Mouse (Mus musculus): Measurements from ENCODE around the gene Slc25a16.

Gene Slc25a16

DNA sequence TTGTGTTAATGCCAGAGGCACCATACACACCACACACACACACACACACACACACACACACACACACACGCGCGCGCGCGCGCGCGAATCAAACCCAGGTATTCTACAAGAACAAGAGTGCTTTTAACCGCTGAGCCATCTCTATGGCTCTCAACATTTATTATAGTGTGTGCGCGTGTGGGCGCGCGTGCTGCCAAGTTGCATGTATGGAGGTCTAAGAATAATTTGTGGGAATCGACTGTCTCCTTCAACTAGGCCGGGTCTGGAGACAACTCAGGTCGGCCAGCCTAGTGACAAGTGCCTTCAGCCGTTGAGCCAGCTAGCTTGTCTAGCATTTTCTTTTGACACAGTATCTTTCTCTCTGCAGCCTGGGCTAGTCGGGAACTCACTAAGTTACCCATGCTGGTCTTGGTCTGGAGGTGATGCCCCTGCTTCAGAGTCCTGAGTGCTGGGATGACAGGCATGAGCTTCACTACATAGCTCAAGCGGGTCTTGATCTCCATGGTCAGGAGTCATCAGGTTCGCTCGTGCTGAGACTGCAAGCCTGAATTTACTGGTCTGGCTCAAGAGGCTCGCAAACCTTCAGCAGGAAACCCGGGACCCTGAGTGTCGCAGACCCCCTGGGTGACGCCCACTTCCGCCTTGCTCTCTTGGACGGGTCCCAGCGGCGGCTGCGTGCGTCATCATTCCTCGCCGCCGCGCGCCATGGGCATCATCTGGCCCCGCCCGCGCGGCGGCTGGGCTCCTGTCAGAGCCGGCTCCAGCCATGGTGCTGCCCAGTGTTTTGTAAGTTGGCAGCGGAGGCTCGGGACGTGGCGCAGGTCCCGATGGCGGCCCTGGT, at the start of gene Slc25a16:
Gene Slc25a16 (plus strand): TSS at position 709 of the 841 bp plus-strand sequence.
- DNase-seq, result peak; percentile 97

DNA sequence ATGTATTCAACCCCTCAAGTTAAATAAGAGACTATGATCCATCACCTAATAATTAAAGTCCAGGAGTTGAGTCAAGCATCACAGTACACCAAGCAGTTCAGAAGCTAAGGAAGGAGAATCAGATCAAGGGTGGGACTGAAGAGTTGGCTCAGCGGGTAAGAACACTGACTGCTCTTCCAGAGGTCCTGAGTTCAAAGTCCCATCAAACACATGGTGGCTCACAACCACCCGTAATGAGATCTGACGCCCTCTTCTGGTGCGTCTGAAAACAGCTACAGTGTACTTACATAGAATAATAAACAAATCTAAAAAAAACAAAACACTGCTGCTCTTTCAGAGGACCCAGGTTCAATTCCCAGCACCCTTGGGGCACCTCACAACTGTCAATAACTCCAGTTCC, 45.6 kb upstream of the Slc25a16 start:
- DNase-seq, result no peak

DNA sequence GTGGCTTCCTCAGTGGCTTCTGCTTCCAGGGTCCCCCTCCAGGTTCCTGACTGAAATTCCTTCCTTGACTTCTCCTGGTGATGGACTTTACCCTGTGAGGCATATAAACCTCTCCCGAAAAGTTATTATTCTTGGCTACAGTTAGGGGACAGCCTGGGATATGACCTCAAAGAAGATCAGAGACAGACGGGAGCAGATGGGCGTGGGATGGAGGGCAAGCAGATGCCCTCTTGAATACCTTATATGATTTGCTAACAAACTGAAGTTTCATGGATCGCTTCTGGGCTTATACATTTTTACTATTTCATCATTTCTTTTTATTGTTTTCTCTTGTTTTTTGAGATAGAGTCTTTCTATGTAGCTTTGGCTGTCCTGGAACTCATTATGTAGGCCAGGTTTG, 44.9 kb upstream of the Slc25a16 start:
- DNase-seq, result no peak

DNA sequence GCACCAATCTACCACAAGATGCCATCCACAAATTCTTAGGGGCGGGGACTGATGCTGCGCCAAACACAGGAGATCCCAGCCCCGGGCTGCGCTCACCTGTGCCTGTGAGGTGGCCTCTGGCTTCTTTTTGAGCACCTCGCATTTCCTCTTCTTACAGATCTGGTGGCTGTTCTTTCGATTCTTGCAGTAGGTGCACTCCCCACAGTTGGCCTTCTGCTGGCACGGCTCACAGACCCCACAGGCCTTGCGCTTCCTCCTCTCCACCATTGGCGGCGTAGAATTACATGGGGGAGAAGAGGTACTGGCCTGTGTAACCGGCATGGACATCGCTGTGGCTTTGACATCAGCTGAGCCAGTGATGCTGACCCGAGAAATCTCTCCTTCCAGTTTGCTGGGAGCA, 42.4 kb upstream of the Slc25a16 start:
- no peak for DNase-seq

DNA sequence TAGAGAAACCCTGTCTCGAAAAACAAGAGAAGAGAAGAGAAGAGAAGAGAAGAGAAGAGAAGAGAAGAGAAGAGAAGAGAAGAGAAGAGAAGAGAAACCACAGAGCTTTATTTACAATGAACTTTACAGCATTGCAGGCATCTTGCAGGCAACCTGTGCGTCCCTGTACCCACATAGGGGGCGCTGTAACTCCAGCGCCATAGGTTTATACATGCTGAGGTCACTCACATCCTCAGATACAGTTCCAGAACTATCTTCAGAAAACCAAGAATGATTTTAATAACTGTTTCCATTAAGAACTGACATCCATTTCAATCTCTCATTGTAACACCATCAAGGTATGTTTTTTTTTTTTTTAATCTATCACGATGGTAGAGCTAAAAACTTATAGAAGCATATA, 39.2 kb upstream of the Slc25a16 start:
- DNase-seq, result peak in 1 of 2 experiments; percentile 21

DNA sequence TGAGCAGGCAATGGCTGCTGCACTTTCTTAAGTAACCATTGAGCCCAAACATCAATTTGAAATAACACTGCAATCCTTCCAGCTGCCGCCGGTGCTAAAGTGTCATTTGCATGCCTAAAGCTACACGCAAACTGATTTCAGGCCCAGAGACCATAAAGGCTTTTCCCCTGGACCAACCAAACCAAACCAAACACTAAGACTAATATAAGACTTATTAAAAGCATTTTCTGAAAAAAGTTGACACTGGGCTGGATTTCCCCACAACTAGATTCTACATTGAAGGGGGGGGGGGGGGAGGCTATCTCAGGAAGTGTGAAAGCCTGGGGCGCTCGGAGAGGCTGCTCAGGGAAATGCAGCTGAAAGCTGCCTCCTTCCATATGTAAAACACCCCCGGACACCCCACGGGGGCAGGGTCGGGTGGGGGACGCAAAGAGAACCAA, 36.5 kb upstream of the Slc25a16 start:
- peak in 1 of 2 experiments; percentile 28 for DNase-seq

DNA sequence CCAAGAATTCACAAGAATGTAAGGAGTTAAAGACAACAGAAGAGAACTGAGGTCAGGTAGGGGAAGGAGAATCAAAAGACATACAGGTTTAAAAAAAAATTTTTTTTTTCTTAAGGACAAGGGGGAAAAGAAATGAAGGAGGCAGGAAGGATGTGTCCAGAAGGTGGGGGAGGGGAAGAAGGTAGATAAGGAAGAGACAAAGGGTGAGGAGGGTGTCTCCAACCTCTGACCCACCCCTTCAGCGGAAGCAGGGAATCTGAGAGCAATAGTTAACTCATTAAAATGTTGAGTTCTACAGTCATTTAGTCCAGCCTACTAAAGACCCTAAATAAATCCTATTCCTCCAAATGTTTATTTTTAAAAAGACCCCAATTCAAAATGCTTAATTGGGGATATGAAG, 35.9 kb upstream of the Slc25a16 start:
- no peak for DNase-seq

DNA sequence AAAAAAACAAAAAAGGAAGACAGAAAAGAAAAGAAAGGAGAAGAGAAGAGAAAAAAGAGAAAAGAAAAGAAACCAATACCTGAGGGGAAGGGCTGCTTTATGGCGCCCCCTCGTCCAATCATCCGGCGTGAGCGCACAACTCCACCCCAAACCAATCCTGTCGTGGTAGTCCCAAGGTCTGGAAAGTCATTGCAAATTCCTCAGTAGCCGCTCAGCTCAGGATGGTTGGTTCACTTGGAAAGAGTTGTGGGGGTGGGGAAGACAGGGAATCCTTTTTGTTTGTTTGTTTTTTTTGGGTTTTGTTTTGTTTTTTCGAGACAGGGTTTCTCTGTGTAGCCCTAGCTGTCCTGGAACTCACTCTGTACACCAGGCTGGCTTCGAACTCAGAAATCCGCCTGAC, 35.0 kb upstream of the Slc25a16 start:
- no peak for DNase-seq

DNA sequence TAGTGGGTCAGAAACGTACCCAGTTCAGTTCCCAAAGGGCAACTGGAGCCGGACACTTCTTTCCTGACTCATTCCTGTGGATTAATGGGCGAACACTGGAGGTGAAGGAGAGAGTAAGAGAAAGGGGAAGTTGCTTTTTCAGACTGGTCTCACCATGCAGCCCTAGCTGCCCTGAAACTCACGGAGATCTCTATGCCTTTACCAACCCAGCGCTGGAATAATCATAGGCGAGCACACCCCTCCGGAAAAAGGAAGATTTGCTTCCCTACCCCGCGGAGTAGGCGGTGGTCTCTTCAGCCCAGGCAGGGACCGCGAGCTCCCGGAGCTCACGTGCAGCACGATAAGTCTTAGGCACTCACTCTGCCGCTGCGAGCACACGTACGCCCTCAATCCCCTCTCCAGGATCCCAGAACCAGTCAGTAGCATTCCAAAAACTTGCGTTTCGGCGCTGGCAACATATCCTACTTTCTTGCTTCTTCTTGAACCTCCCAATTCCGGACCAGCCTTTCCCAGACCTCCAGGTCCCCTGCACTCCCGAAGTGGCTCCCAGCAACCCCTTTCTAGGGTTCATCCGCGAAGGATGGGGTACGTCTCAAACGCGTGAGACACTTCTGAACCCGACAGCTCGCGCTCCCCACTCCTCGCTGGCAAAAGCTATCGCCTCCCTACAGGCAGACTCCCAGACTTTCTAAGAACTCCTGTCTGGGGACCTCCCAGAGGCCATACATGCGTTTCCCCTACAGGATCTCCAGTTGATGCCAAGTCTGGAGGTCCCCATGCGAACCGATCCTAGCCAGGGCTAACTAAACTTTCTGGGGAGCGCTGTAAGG, 34.2 kb upstream of the Slc25a16 start:
- peak in 1 of 2 experiments; percentile 24 for DNase-seq

DNA sequence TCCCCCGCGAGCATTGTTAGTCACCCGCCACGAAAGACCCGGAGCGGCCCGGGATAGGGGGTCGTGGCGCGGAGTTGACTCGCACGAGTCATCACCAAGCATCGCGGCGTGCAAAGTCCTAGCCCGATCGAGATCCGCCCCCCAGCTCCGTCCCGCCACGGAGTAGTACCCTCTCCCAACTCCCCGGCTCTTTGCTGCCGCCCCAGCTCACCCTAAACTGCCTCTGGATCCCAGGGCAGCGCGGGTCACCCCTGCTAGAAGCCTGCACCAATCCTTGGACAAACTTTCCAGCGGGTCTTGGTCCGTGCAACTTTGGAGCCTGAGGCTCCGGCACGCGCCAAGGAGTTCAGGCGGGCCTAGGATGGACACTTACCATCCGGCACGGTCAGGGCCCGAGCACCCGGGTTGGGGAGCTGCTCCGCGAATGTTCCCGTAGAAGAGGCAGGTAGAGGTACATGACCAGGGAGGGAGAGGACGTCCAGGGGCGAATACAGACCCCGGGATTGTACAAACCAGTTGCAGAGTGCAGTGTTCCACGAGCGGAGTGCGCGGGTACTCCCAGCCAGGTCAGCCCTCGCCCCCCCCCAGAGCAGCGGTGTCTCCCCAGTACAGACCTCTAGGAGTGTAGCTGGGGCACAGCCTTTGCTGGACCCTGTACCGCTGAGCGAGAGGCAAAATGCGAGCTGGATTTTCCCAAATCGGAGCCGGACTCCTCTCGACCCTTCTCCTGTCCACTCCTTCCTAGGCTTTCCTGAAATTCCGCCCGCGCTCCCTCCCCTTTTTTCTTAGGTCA, 33.4 kb upstream of the Slc25a16 start:
- peak; percentile 74 to 85 for DNase-seq

DNA sequence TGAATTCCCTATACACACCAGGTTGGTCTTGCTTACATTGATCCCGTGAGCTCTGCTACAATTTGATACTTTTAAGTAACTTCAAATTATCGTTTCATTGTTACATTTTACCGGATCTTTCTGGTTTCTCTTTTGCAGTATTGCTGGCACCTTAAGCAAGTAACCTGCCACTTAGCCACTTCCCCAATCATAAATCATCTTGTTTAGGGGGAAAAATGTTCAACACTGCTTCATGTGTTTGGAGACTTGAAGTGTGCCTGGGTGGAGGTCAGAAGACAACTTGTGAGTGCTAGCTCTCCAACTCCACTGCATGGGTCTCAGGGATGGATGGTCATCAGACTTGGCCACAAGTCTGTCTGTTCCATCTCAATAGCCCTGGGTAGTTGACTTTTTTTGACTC, 29.4 kb upstream of the Slc25a16 start:
- no peak for DNase-seq

DNA sequence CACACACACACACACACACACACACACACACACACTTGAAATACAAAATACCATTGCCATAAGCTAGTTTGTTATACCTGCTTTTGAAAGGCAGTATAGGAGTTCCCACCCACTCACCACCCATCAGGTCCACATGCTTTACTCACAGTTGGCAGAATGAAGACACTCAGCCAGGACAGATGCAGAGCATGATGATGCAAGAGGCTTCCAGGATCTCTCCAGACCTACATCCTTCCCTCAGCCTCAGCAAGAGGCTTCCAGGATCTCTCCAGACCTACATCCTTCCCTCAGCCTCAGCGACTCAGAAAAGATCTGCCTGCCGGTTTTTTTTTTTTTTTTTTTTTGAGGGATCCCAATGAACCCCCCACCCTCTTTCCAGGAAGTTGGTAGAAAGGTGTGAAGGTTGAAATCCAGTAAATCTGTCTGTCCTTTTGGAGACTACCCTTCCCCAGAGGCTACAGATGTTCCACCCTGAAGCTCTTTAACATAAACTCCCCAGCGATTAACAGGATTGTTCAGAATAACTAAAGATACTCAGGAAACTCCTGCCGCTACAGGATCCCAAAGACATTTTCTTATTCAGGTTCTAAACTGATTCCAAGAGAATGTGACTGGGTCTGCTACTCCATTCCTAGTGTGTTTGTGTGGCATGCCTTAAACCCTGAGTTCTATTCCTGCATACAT, 27.7 kb upstream of the Slc25a16 start:
- no peak for DNase-seq

DNA sequence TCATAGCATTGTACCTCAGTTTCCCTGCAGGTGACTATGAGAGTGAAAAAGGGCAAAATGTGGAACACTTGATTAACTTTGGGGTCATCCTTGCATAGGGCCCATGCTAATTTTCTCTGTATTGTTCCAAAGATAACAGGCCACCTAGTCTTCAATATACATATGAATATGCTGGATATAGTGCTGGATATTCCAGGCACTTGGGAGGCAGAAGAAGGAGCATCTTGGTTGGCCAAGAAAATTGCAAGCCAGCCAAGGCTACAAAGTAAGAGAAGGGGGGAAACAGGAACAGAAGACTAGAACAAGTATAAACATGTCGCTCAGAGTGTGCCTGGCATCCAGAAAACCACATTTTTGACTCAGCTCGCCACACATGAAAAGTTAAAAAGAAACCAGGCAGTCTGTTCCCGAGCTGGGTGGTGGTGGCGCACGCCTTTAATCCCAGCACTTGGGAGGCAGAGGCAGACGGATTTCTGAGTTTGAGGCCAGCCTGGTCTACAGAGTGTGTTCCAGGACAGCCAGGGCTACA, 27.0 kb upstream of the Slc25a16 start:
- DNase-seq, result no peak

DNA sequence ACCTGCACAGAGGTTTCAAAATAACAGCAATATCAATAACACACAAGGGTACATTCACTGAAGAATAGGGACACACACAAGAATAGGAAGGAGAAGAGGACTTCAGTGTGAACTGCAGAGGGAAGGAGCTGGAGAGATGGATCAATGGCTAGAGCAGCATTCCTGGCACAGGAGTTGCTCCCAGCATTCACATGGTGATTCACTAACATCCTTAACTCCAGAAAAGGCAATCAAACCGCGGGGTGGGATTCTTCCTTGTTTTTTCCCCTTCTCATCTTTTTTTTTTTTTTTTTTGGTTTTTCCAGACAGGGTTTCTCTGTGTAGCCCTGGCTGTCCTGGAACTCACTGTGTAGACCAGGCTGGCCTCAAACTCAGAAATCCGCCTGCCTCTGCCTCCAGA, 26.0 kb upstream of the Slc25a16 start:
- no peak for DNase-seq

DNA sequence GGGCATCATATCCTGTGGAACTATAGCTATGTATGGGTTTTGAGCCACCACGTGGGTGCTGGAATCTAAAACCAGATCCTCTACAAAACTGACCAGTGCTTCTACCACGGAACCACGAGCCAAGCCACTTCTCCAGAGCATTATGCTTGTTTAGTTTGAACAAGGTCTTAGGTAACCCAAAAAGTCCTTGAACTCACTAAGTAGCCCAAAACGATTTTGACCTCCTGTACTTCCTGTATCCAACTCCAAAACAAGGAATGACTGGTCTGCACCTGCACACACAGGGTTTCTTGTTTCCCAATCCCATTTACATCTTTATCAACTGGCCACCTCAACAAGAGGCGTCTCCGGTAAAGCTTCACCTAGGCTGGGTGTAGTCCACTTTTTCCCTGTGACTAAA, 25.0 kb upstream of the Slc25a16 start:
- DNase-seq, result no peak

DNA sequence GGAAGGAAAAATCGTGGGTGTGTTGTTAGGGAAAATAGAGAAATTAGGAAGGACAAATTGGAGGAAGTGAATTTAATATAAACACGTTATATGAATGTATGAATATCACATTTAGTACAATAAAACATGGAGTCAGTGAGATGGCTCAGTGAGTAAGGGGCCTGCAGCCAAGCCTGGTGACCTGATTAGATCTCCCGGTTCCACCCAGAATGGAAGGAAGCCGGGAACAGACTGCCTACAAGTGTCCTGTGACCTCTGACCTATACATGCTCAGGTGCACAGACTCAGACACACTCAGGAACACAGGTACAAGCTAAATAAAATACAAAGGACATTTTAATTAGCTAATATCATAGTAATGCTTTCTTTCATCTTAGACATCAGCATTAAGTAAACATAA, 24.4 kb upstream of the Slc25a16 start:
- no peak for DNase-seq

DNA sequence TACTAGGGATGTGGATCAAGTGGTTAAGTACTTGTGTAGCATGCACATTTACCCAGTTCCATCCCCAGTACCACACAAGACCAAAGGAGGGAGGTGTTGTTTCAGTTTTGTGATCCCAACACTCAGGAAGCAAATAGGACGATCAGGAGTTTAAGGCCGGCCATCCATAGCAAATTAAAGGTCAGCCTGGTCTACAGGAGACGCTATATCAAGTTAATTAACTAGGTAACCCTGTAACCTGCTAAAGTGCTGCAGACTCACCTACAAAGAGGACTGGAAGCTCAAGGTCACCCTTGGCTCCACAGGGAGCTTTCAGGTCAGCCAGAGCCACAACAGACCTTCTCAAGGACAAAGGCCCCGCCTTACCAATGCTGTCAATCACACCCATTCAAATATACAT, 23.7 kb upstream of the Slc25a16 start:
- no peak for DNase-seq

DNA sequence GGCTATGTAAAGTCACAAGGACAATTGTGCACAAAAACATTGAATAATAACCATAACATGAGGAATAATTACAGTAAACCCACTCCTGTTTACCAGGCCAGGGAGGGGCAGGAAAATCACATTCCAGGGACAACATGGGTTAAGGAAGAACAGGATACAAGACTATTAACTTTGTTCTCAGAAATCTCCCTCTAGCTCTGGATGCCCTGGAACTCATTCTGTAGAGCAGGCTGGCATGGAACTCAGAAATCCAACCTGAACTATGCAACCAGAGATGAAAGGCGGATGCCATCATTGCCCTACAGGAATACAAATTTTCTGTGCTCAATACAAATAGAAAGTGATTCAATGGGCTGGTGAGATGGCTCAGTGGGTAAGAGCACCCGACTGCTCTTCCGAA, 23.0 kb upstream of the Slc25a16 start:
- DNase-seq, result no peak

DNA sequence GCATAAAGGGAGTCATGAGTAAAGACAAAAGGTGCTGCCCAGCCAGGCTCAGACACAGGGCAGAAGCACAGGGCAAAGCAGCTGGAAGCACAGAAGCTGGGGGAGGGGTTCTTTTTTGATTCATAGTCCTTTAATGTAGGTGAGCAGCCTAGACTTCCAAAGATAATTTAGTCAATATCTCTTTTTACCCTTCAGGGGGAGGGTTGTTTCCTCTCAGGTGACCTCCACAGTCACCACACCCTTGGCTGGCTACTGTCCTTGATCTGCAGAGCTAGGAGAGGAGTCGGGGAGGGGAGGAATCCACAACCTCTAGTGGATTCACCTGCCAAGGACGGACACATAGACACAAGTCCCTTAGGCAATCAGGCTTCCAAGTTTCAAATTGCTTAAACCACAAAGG, 22.4 kb upstream of the Slc25a16 start:
- DNase-seq, result no peak

DNA sequence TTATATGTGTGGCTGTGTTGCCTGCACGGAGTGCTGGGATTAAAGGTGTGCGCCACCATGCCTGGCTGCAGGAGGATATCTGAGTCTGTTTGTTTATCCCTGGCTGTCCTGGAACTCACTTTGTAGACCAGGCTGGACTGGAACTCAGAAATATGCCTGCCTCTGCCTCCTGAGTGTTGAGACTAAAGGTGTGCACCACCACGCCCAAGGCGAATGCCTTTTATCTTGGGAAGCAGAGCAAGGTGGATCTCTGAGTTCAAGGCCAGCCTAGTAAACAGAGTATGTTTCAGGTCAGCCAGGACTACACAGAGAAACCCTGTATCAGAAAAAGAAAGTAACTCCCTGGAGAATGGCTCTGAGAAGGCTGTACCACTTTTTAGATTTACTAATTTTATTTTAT, 20.3 kb upstream of the Slc25a16 start:
- DNase-seq, result no peak

DNA sequence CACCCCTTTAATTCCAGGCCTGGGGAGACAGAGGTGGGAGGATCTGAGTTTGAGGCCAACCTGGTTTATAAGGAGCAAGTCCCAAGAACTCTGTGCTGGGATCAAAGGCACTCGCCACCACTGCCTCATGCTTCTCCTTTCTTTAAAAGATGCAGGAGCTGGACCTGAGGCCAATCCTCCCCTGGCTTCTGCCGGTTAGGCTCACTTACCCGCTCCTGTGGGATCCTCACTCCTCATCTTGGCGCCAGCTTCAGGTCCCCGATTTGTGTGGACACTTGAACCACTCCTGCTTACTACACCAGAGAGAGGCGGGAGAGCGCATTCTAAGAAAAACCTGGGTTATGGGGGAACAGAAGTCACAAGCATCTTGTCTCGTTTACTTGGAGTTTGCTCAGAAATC, 18.6 kb upstream of the Slc25a16 start:
- no peak for DNase-seq

DNA sequence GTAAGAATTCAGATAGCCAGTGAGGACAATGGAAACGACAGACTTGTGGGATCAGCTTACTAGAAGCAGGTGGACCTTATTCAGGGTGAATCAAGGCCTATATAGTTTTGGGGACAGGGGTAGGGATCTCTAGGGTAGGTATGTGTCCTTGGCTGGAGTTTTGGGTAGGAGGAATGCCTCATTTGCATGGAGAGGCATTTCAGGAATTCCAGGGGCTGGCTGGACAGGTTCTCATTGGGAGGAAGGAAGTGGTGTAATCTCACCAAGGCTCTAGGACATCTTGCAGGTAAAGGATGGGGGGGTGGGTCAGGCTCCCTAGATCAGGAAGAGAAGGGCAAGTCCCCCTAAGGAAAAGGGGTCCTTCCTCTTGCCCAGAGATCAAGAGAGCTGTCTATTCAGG, 17.6 kb upstream of the Slc25a16 start:
- DNase-seq, result no peak
